Mouse (Mus musculus) erythroblast, embryonic 14.5 days (primary cell): ENCODE results near the gene Tnfaip2. TPM values are rescaled to one million over a fixed set of nuclear protein-coding genes. Genes with fewer than 3 reads are reported as not detected.
A peak's percentile ranks its signal among the peaks of the same experiment; 100 is the strongest.

Experiments
- H3K27me3 ChIP-seq: 2 replicates; pipeline ENCODE4 v1.6.1; 2012; ENCODE audit warnings: inconsistent platforms; ENCODE audit not compliant: control insufficient read depth
- H3K36me3 ChIP-seq: 2 replicates; pipeline ENCODE4 v1.6.1; 2012; ENCODE audit warnings: mild to moderate bottlenecking, inconsistent platforms; ENCODE audit not compliant: control insufficient read depth
- H3K4me1 ChIP-seq: 2 replicates; pipeline ENCODE4 v1.6.1; 2012; ENCODE audit warnings: inconsistent platforms; ENCODE audit not compliant: control insufficient read depth
- H3K4me3 ChIP-seq: replicated peaks from 2 replicates; pipeline ENCODE3; 2012; ENCODE audit warnings: moderate library complexity, mild to moderate bottlenecking, inconsistent platforms
- H3K9me3 ChIP-seq: 2 replicates; pipeline ENCODE4 v1.6.1; 2012; ENCODE audit warnings: low read length, inconsistent platforms, mixed read lengths; ENCODE audit not compliant: control insufficient read depth
- GATA1 ChIP-seq: IDR thresholded peaks from 2 replicates; pipeline ENCODE4 v1.6.1; 2012; ENCODE audit warnings: low read length, inconsistent platforms, mixed read lengths
- TAL1 ChIP-seq: IDR thresholded peaks from 3 replicates; pipeline ENCODE4 v1.6.1; 2012; ENCODE audit warnings: low read length, inconsistent platforms, mixed read lengths
- polyA plus RNA-seq: library from polyadenylated mRNA; stranded (reverse); fragments of >175 nt; gene quantifications from 2 replicates; pipeline ENCODE4 v1.2.3, GENCODE M21; 2012

Gene Tnfaip2
- polyA plus RNA-seq, 1 experiment: 9.0 TPM

- H3K4me1 ChIP-seq: peaks cover 89% of the 10 kb centered on the region
These were observed 10.2 kb upstream of the Tnfaip2 start for GRCm38 (mm10) chr12:111432097-111432496.

DNA sequence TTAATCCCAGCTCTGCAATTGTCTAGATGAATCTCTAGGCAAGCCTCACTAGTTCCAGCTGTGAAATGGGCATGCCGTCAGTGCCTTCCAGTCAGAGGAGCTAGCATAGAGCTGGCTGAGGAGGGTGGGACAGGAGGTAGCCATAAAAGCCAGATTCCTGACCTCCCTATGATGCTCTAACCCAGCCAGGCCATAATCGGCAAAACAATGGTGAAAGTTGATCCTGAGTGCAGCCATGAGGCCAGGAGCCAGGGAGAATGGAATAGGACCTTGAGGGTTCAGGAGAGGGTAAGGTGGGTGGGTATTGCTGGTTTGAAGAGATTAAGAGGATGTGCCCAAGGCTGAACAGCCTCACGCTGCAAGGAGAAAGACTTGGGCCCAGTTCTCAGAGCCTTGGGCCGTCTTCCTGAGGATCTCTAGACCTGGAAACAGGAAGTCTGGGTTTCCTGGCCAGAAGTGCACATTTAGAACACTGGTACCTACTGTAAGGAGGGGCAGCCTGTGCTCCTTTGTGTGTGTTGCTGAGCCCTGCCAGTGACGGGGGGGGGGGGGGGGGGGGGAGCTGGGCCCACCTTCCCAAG, 9.4 kb upstream of the Tnfaip2 start:
- no peak overlapping the region for H3K4me3 ChIP-seq
- peaks cover 5% of the 10 kb centered on the region; the same call in 1 of the 2 replicates for H3K9me3 ChIP-seq
- TF ChIP-seq GATA1: no peak
- TF ChIP-seq TAL1: no peak
- H3K36me3 ChIP-seq: peaks cover 7% of the 10 kb centered on the region
- H3K27me3 ChIP-seq: peaks cover 39% of the 10 kb centered on the region
- peaks cover 96% of the 10 kb centered on the region for H3K4me1 ChIP-seq

More at GRCm38 (mm10) chr12:111432097-111432496, 10.2 kb upstream of the Tnfaip2 start:
- peaks cover 6% of the 10 kb centered on the region; the same call in 1 of the 2 replicates for H3K9me3 ChIP-seq
- H3K36me3 ChIP-seq: peaks cover 9% of the 10 kb centered on the region
- H3K27me3 ChIP-seq: peaks cover 47% of the 10 kb centered on the region
- no peak for TF ChIP-seq GATA1
- no peak overlapping the region for H3K4me3 ChIP-seq

- H3K27me3 ChIP-seq: peaks cover 25% of the 10 kb centered on the region
- TF ChIP-seq GATA1: no peak
- no peak for TF ChIP-seq TAL1
- peaks cover 100% of the 10 kb centered on the region for H3K4me1 ChIP-seq
- H3K4me3 ChIP-seq: peak overlapping the region; percentile 46
- peaks cover 3% of the 10 kb centered on the region; the same call in 1 of the 2 replicates for H3K9me3 ChIP-seq
- H3K36me3 ChIP-seq: peaks cover 7% of the 10 kb centered on the region
These were observed 8.0 kb upstream of the Tnfaip2 start for GRCm38 (mm10) chr12:111434164-111434744.

DNA sequence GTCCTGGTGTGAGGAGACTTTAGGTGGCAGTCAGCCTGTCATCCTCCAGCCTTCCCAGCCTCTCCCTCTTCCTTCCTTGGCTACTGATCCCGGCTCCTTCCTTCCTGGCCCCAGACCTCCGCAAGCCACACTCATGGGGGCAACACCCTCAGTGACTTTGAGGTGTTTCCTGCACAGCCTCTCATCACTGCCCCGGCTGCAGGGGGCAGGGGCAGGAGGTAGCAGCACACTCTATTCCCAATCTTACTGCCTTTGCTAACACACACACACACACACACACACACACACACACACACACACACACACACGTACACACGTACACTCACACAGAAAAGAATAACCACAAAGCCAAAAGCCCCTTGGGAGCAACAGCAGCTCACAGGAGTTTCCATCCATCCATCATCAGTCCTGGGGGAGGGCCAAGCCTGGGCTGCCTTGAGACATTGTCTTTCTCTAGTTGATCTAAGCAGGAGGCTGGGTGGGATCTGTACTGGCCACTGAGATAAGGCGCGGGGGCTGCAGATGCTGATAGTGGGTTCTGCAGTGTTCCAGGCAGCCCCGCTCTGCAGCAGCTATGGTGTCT, 7.4 kb upstream of the Tnfaip2 start:
- Histone ChIP-seq H3K9me3 (no peaks in the 10 kb centered on the region; the same call in 1 of the 2 replicates), H3K36me3 (peaks cover 7% of the 10 kb centered on the region), H3K4me1 (peaks cover 100% of the 10 kb centered on the region), H3K4me3 (peak overlapping the region; percentile 46), H3K27me3 (peaks cover 19% of the 10 kb centered on the region)
- peak; percentile 59 for TF ChIP-seq GATA1
- peak; percentile 63 for TF ChIP-seq TAL1

GRCm38 (mm10) chr12:111436170-111436569, 6.1 kb upstream of the Tnfaip2 start:
- Histone ChIP-seq H3K4me1 (peaks cover 93% of the 10 kb centered on the region), H3K4me3 (no peak overlapping the region), H3K36me3 (peaks cover 3% of the 10 kb centered on the region), H3K27me3 (peaks cover 6% of the 10 kb centered on the region), H3K9me3 (peaks cover 2% of the 10 kb centered on the region; the same call in 1 of the 2 replicates)
- TF ChIP-seq TAL1: no peak
- no peak for TF ChIP-seq GATA1

GRCm38 (mm10) chr12:111436640-111437039, 5.6 kb upstream of the Tnfaip2 start:
- Histone ChIP-seq H3K4me1 (peaks cover 93% of the 10 kb centered on the region), H3K9me3 (peaks cover 2% of the 10 kb centered on the region; the same call in 1 of the 2 replicates), H3K27me3 (peaks cover 1% of the 10 kb centered on the region), H3K36me3 (peaks cover 3% of the 10 kb centered on the region), H3K4me3 (no peak overlapping the region)
- TF ChIP-seq TAL1: no peak
- no peak for TF ChIP-seq GATA1

DNA sequence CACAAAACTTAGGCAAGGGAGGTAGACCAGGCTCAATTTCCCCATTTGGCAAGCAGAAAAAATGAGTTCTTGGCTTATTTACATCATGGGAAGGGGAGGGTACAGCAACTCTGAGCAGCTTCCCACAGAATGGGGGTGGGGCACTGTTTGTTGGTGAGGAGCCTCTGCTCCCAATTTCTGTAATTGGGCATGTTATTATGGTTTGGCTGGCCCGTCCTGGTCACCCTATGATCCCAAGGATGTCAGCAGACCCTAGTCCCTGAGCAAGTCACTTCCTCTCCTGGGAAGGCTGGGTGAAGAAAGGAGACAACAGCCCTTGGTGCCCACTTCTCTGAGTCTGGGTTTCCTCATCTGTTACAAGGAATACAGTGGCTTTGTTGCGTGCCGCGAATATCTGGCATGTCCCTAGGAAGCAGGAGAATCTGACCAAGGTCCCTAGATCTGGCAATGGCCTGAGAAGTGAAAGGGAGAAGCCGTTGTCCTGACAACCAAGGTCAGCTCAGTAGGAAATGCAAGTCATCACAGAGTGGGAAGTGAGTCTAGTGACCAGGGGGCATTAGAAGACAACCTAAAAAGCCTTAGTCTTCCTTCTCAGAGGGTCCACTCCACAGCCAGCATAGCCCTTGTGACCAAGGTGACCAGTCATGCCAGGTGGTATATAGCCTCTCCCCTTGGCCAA, 4.9 kb upstream of the Tnfaip2 start:
- Histone ChIP-seq H3K36me3 (peaks cover 3% of the 10 kb centered on the region), H3K4me1 (peaks cover 93% of the 10 kb centered on the region), H3K27me3 (no peaks in the 10 kb centered on the region), H3K4me3 (no peak overlapping the region), H3K9me3 (peaks cover 2% of the 10 kb centered on the region; the same call in 1 of the 2 replicates)
- TF ChIP-seq TAL1 (no peak), GATA1 (no peak)

DNA sequence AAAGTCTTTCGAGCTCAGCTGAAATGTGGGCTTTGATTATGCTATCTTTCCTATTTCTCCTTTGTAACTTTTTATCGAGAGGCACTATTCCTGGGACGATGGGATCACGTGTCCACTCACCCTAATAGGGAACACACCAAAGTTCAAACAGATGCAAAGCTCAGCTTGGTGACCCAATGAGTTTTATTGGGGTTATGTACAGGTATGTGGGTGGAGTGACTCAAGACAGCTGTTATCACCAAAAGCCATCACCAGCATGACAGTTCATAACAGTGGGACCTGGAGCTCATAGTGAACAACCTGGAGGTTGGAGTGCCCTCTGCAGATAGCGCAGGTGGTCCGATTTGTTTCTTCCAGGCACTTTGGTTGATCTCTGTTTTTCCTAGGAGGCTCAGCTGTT, 3.4 kb upstream of the Tnfaip2 start:
- peaks cover 86% of the 10 kb centered on the region for H3K4me1 ChIP-seq
- H3K27me3 ChIP-seq: no peaks in the 10 kb centered on the region
- TF ChIP-seq GATA1 (no peak), TAL1 (no peak)
- H3K36me3 ChIP-seq: peaks cover 7% of the 10 kb centered on the region
- peaks cover 2% of the 10 kb centered on the region; the same call in 1 of the 2 replicates for H3K9me3 ChIP-seq
- H3K4me3 ChIP-seq: no peak overlapping the region
